Mouse (Mus musculus) cortical plate, adult 2 months (tissue): ENCODE data around the gene Kdm4c.

Source experiments
- CTCF ChIP-seq: fragments of 200-500 bp; IDR thresholded peaks from 2 replicates; pipeline ENCODE4 v1.5.1; 2011; ENCODE audit warnings: mild to moderate bottlenecking, control low read depth, low read length; ENCODE audit not compliant: insufficient read depth; ENCODE audit errors: extremely low read depth
- POLR2A ChIP-seq: fragments of 200-500 bp; IDR thresholded peaks from 2 replicates; pipeline ENCODE4 v1.6.1; 2011; ENCODE audit warnings: mild to moderate bottlenecking, low read length, control low read depth; ENCODE audit not compliant: insufficient read depth; ENCODE audit errors: extremely low read depth

GRCm38 (mm10) chr4:74312858-74313257, 70.6 kb downstream of the Kdm4c start:
- TF ChIP-seq POLR2A, result no peak
- TF ChIP-seq CTCF, result no peak
